Mouse (Mus musculus) stomach, embryonic 15.5 days (tissue): ENCODE measurements at regions not wholly inside any gene's neighbourhood (a gene's known extent, or its start where the extent isn't known, plus 50 kb on each side); places are given as distances from the start of the nearest gene placed in this dataset.
A peak's percentile ranks its signal among the peaks of the same experiment; 100 is the strongest.

Experiments
- ATAC-seq: fragments of 200-750 bp; cut with Nextera tagmentation; 2 replicates; pipeline ENCODE4 v1.8.0; 2017; ENCODE audit warnings: low read depth, moderate number of reproducible peaks, moderate TSS enrichment; ENCODE audit not compliant: insufficient read depth, low FRiP score
- H3K27ac ChIP-seq: fragments of 300-500 bp; sonication (generic); 2 replicates; pipeline ENCODE4 v1.5.1; 2015; ENCODE audit warnings: mild to moderate bottlenecking, inconsistent platforms
- H3K27me3 ChIP-seq: fragments of 300-500 bp; sonication (generic); replicated peaks from 2 replicates; pipeline ENCODE4 v1.6.1; 2015; ENCODE audit warnings: inconsistent platforms
- H3K36me3 ChIP-seq: fragments of 300-500 bp; sonication (generic); 2 replicates; pipeline ENCODE4 v1.6.1; 2015; ENCODE audit warnings: inconsistent platforms
- H3K4me1 ChIP-seq: fragments of 300-500 bp; sonication (generic); 2 replicates; pipeline ENCODE4 v1.6.1; 2015; ENCODE audit warnings: inconsistent platforms
- H3K4me2 ChIP-seq: fragments of 300-500 bp; sonication (generic); 2 replicates; pipeline ENCODE4 v1.6.1; 2015; ENCODE audit warnings: mild to moderate bottlenecking, inconsistent platforms
- H3K4me3 ChIP-seq: fragments of 300-500 bp; sonication (generic); replicated peaks from 2 replicates; pipeline ENCODE4 v1.5.1; 2015; ENCODE audit warnings: inconsistent platforms
- H3K9ac ChIP-seq: fragments of 300-500 bp; sonication (generic); 2 replicates; pipeline ENCODE4 v1.6.1; 2015; ENCODE audit warnings: inconsistent platforms
- H3K9me3 ChIP-seq: fragments of 300-500 bp; sonication (generic); 2 replicates; pipeline ENCODE4 v1.6.1; 2016; ENCODE audit warnings: inconsistent platforms
- WGBS: fragments of 180-500 bp; shearing (Covaris S2); methylation state at CpG from one replicate; pipeline ENCODE4 v1.1.7; 2015; 5-methylcytosine and 5-hydroxymethylcytosine counted together

DNA sequence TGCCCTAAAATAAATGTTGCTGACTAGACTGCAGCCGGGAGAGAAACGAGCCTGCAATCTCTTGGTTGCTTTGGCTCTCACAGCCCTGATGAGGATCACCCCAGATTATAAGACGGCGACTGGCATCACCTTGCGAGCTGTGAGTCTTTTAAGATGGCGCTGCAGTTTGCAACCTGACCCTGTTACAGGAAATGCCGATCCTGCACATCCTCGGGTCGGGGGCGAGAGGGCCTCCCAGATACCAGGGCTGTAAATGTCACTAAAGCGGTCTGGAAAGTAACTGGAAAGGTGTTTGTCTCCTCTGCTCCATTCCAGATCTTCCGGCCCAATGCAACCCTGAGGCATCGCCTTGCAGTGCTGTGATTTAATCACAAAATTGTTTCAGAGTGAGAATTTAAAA lies 53.4 kb downstream of the Cartpt start:
- Histone ChIP-seq H3K27ac (no peak overlapping the region), H3K9me3 (no peaks in the 10 kb centered on the region), H3K36me3 (no peaks in the 10 kb centered on the region), H3K27me3 (no peaks in the 10 kb centered on the region), H3K9ac (no peak overlapping the region), H3K4me1 (0 out of 2 replicates have a peak, but pooled peaks cover 3% of the 10 kb centered on the region), H3K4me3 (no peak overlapping the region), H3K4me2 (no peak overlapping the region)
- WGBS = 29% methylated on average over 13 of the region's 13 CpGs
- no peak for ATAC-seq

DNA sequence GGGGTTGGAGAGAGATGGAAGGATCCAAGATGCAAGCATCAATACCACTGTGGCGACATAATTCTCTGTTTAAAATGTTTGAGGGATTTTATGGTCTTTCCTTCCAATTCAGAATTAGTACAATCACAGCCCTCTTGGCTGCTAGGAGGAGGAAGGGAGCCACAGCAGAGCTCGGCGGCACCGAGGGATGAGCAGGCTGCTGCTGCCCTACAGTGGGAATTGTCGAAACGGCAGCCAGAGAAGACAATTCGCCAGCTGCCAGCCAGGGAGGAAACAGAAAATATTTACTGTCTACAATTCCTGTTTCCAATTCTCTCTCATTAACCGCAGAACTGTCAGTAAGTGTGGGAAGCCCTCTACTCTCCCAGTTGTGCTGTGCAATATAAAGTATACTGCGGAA lies 58.3 kb downstream of the Cartpt start:
- 29% methylated on average over 9 of the region's 9 CpGs for WGBS
- Histone ChIP-seq H3K4me1 (0 out of 2 replicates have a peak, but pooled peaks cover 6% of the 10 kb centered on the region), H3K4me3 (no peak overlapping the region), H3K27ac (no peak overlapping the region), H3K9me3 (no peaks in the 10 kb centered on the region), H3K36me3 (no peaks in the 10 kb centered on the region), H3K4me2 (no peak overlapping the region), H3K9ac (no peak overlapping the region), H3K27me3 (no peaks in the 10 kb centered on the region)
- ATAC-seq = no peak; the same call in 1 of the 2 replicates

DNA sequence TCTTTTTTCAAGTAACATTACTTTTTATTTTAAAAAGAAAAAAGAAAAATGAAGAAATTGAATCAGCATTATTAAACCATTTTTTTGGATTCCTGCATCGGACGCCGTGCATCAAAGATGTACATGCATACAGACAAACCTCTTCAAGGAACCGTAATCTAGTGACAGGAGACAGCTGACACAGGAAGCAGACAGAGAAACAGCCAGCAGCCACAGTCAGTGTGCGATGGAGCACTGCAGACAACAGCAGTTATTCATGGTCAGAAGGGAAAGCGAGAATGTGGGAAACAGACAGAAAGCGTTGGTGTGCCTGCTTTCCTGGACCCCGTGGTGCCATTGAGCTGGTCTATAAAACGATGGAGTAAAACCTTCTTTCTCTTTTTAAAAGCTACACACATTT lies 61.4 kb downstream of the Cartpt start:
- H3K4me2 ChIP-seq = no peak overlapping the region; the same call in 1 of the 2 replicates
- no peak overlapping the region for H3K4me3 ChIP-seq
- no peak overlapping the region for H3K9ac ChIP-seq
- H3K4me1 ChIP-seq = 0 out of 2 replicates have a peak, but pooled peaks cover 6% of the 10 kb centered on the region
- 46% methylated on average over 9 of the region's 9 CpGs for WGBS
- no peaks in the 10 kb centered on the region for H3K9me3 ChIP-seq
- ATAC-seq = no peak
- no peak overlapping the region for H3K27ac ChIP-seq
- H3K27me3 ChIP-seq = no peaks in the 10 kb centered on the region
- H3K36me3 ChIP-seq = no peaks in the 10 kb centered on the region

GRCm38 (mm10) chr13:99837772-99838425 lies 63.0 kb downstream of the Cartpt start:
- WGBS = 33% methylated on average over 11 of the region's 11 CpGs
- Histone ChIP-seq H3K4me1 (0 out of 2 replicates have a peak, but pooled peaks cover 6% of the 10 kb centered on the region), H3K9ac (no peak overlapping the region), H3K9me3 (0 out of 2 replicates have a peak, but pooled peaks cover 3% of the 10 kb centered on the region), H3K27me3 (no peaks in the 10 kb centered on the region), H3K4me2 (no peak overlapping the region), H3K4me3 (no peak overlapping the region), H3K36me3 (no peaks in the 10 kb centered on the region), H3K27ac (no peak overlapping the region)
- ATAC-seq = peak; percentile 78; the same call in 1 of the 2 replicates

DNA sequence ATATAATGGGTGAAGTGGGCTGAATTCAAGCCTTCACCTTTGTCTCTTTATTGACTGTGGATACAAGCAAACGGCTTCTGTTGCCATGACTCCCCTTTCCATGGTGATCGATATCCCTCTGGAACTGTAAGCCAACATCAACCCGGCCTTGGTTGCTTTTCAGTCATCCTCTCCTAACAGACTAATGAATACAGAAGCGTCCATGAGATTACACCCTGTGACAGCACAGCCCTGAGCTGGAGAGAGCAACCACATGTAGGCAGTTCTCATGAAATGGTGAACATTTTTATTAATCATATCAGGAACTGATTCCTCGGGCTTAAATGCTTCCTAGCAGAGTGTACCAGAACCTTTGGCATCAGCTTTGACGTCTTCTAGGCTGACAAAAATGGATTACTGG lies 63.7 kb downstream of the Cartpt start:
- no peaks in the 10 kb centered on the region for H3K36me3 ChIP-seq
- 67% methylated on average over 6 of the region's 6 CpGs for WGBS

DNA sequence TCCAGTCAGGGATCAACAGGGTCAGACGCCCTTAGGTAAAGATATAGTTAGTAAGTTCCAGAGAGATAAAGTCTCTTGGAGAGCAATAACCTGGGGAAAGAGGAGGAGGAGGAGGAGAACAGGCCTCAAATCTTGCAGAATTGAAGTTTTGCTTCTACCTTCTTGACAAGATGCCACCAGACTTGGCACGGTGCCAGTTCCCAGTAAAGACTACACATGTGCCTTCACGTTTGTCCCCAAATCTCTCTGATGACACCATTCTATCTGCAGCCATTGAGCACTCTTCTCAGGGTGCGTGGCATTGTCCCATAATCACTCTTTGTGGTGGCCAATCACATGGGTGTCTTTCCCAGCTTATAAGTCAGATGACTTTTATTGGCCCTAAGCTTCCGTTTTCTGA lies 64.3 kb downstream of the Cartpt start:
- no peaks in the 10 kb centered on the region for H3K36me3 ChIP-seq
- H3K4me2 ChIP-seq = no peak overlapping the region
- H3K27me3 ChIP-seq = no peaks in the 10 kb centered on the region
- no peak overlapping the region for H3K4me3 ChIP-seq
- no peaks in the 10 kb centered on the region for H3K4me1 ChIP-seq
- no peak overlapping the region for H3K27ac ChIP-seq
- H3K9me3 ChIP-seq = 0 out of 2 replicates have a peak, but pooled peaks cover 3% of the 10 kb centered on the region
- 75% methylated on average over 5 of the region's 5 CpGs for WGBS
- ATAC-seq = no peak
- H3K9ac ChIP-seq = no peak overlapping the region

More for the DNA sequence above, 63.7 kb downstream of the Cartpt start:
- Histone ChIP-seq H3K4me3 (no peak overlapping the region), H3K9ac (no peak overlapping the region), H3K4me2 (no peak overlapping the region), H3K27ac (no peak overlapping the region), H3K27me3 (no peaks in the 10 kb centered on the region), H3K9me3 (0 out of 2 replicates have a peak, but pooled peaks cover 3% of the 10 kb centered on the region), H3K4me1 (no peaks in the 10 kb centered on the region)
- no peak for ATAC-seq

DNA sequence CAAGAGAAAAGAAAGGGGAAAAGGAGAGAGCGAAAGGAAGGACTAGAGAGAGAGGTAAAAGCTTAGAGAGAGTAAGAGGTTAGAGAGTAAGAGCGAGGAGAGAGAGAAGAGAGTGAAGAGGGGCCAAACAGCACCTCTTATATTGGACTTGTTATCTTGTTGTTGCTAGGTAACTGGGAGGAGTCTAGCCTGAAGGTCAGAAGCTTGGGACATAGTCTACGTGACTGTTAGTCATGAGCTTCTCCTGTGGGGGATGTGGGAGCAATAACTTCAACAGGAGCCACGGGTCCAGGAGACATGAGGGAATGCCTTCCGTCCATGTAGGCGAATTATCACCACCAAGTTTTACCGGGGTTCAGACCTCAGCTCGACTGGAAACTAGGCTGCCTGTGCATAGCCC lies 65.4 kb downstream of the Cartpt start:
- 89% methylated on average over 8 of the region's 8 CpGs for WGBS
- no peaks in the 10 kb centered on the region for H3K27me3 ChIP-seq
- no peak for ATAC-seq
- 0 out of 2 replicates have a peak, but pooled peaks cover 3% of the 10 kb centered on the region for H3K9me3 ChIP-seq
- no peak overlapping the region for H3K4me2 ChIP-seq
- no peak overlapping the region for H3K9ac ChIP-seq
- no peaks in the 10 kb centered on the region for H3K36me3 ChIP-seq
- no peak overlapping the region for H3K4me3 ChIP-seq
- H3K4me1 ChIP-seq = no peaks in the 10 kb centered on the region
- H3K27ac ChIP-seq = no peak overlapping the region

DNA sequence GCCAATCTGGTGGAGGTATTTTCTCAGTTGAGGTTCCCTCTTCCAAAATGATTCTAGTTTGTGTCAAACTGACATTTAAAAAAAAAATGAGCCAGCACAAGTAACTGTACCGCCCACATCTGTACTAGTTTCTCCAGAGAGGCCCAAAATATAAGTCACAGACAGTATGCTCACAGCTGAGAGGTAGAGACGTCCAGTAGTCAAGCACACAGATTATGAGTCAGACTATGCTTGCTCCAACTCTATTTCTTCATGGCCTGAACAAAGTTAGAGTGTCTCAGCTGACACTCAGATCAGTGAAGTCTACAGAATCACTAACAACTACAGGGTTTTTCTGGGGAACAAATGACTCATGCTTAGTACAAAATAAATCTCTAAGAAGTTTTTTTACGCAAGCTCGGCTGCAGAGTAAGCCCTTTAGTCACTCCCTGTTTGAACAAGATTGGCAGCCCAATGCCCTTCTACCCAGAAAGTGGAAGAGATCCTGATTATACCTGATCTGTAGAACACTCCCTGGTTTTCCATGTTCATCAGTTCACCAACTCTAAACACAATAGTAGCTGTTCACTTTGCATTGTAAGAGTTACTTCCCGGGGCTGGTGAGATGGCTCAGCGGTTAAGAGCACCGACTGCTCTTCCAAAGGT lies 70.7 kb downstream of the Cartpt start:
- Histone ChIP-seq H3K4me2 (no peak overlapping the region), H3K36me3 (no peaks in the 10 kb centered on the region), H3K4me1 (no peaks in the 10 kb centered on the region), H3K27ac (no peak overlapping the region), H3K27me3 (no peaks in the 10 kb centered on the region), H3K9me3 (0 out of 2 replicates have a peak, but pooled peaks cover 3% of the 10 kb centered on the region), H3K4me3 (no peak overlapping the region), H3K9ac (no peak overlapping the region)
- ATAC-seq = no peak
- WGBS = 79% methylated on average over 7 of the region's 7 CpGs

- H3K4me2 ChIP-seq = no peak overlapping the region
- no peaks in the 10 kb centered on the region for H3K27me3 ChIP-seq
- no peaks in the 10 kb centered on the region for H3K36me3 ChIP-seq
- no peaks in the 10 kb centered on the region for H3K9me3 ChIP-seq
- no peak overlapping the region for H3K4me3 ChIP-seq
- H3K9ac ChIP-seq = no peak overlapping the region
- no peak for ATAC-seq
- no peak overlapping the region for H3K27ac ChIP-seq
- no peaks in the 10 kb centered on the region for H3K4me1 ChIP-seq
- WGBS = 85% methylated on average over 7 of the region's 7 CpGs
These were observed 73.3 kb downstream of the Cartpt start for GRCm38 (mm10) chr13:99827573-99827972.

GRCm38 (mm10) chr13:99824625-99825024 lies 76.3 kb downstream of the Cartpt start:
- WGBS = 60% methylated on average over 8 of the region's 8 CpGs
- Histone ChIP-seq H3K36me3 (no peaks in the 10 kb centered on the region), H3K4me3 (no peak overlapping the region), H3K4me2 (no peak overlapping the region), H3K9ac (no peak overlapping the region), H3K9me3 (no peaks in the 10 kb centered on the region), H3K4me1 (no peaks in the 10 kb centered on the region), H3K27ac (no peak overlapping the region), H3K27me3 (no peaks in the 10 kb centered on the region)
- ATAC-seq = no peak

GRCm38 (mm10) chr13:99816666-99817065 lies 84.2 kb downstream of the Cartpt start:
- no peak overlapping the region for H3K27ac ChIP-seq
- no peak overlapping the region for H3K4me2 ChIP-seq
- no peaks in the 10 kb centered on the region for H3K4me1 ChIP-seq
- no peaks in the 10 kb centered on the region for H3K9me3 ChIP-seq
- H3K36me3 ChIP-seq = no peaks in the 10 kb centered on the region
- H3K27me3 ChIP-seq = no peaks in the 10 kb centered on the region
- ATAC-seq = no peak
- H3K9ac ChIP-seq = no peak overlapping the region
- no peak overlapping the region for H3K4me3 ChIP-seq
- 38% methylated on average over 6 of the region's 6 CpGs for WGBS

DNA sequence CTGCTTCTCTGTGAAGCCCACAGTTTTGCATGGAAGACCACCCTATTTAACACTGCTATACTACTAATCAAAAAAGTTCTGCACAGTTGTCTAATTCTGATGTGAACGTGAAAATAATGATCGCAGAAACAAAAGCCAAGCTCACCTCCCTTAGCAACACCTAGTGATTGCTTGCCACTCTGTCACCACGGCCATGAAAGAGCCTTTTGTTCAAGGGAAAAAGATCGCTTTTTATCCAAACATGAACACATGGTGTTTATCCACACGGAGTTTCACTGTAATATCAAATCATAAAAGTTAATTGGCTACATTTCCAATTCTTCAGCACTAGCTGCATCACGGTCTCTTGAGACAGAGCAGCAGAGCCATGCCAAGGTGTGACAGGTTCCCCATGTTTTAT lies 85.1 kb downstream of the Cartpt start:
- Histone ChIP-seq H3K4me2 (no peak overlapping the region), H3K36me3 (no peaks in the 10 kb centered on the region), H3K4me1 (no peaks in the 10 kb centered on the region), H3K4me3 (no peak overlapping the region), H3K9ac (no peak overlapping the region), H3K9me3 (no peaks in the 10 kb centered on the region), H3K27me3 (no peaks in the 10 kb centered on the region), H3K27ac (no peak overlapping the region)
- WGBS = 70% methylated on average over 6 of the region's 6 CpGs
- no peak for ATAC-seq
